Mouse (Mus musculus) hindbrain, embryonic 11.5 days (tissue): Measurements from ENCODE around the gene Slc12a7. TPM values are rescaled to one million over a fixed set of nuclear protein-coding genes. Genes with fewer than 3 reads are reported as not detected.
"Not testable (repeated sequence)": the region's sequence is repeated elsewhere in the genome, so short reads cannot be mapped to it uniquely, and the experiment has no call there.

Experiments used
- ATAC-seq: fragments of 200-750 bp; cut with Nextera tagmentation; 2 replicates; pipeline ENCODE4 v1.8.0; 2017; ENCODE audit warnings: mild to moderate bottlenecking, moderate TSS enrichment, moderate library complexity; ENCODE audit not compliant: low FRiP score
- DNase-seq: peaks from one replicate; pipeline ENCODE4 v3.0.0-alpha.2; 2015; ENCODE audit warnings: low spot score
- H3K27ac ChIP-seq: fragments of 300-500 bp; sonication (generic); 2 replicates; pipeline ENCODE4 v1.5.1; 2014; ENCODE audit warnings: mild to moderate bottlenecking, low read depth, low read length
- H3K27me3 ChIP-seq: fragments of 300-500 bp; sonication (generic); 2 replicates; pipeline ENCODE4 v1.6.1; 2014; ENCODE audit warnings: mild to moderate bottlenecking, low read length, moderate library complexity, mixed read lengths; ENCODE audit not compliant: control insufficient read depth, insufficient read depth
- H3K36me3 ChIP-seq: fragments of 300-500 bp; sonication (generic); 2 replicates; pipeline ENCODE4 v1.6.1; 2014; ENCODE audit warnings: mild to moderate bottlenecking, low read length, moderate library complexity, mixed read lengths; ENCODE audit not compliant: control insufficient read depth, insufficient read depth
- H3K4me1 ChIP-seq: fragments of 300-500 bp; sonication (generic); replicated peaks from 2 replicates; pipeline ENCODE4 v1.6.1; 2014; ENCODE audit warnings: low read length, mixed read lengths; ENCODE audit not compliant: control insufficient read depth, insufficient read depth
- H3K4me2 ChIP-seq: fragments of 300-500 bp; sonication (generic); replicated peaks from 2 replicates; pipeline ENCODE4 v1.6.1; 2014; ENCODE audit warnings: mild to moderate bottlenecking, low read depth, low read length
- H3K4me3 ChIP-seq: fragments of 300-500 bp; sonication (generic); 2 replicates; pipeline ENCODE4 v1.5.1; 2014; ENCODE audit warnings: low read depth, low read length
- H3K9ac ChIP-seq: fragments of 300-500 bp; sonication (generic); 2 replicates; pipeline ENCODE4 v1.6.1; 2014; ENCODE audit warnings: low read depth, low read length
- H3K9me3 ChIP-seq: fragments of 300-500 bp; sonication (generic); 2 replicates; pipeline ENCODE4 v1.6.1; 2016; ENCODE audit warnings: low read length; ENCODE audit not compliant: control insufficient read depth
- WGBS: fragments of 180-500 bp; shearing (Covaris S2); extraction: QIAGEN DNeasy Blood & Tissue Kit; methylation state at CpG from one replicate; pipeline ENCODE4 v1.1.7; 2014; 5-methylcytosine and 5-hydroxymethylcytosine counted together
- polyA plus RNA-seq: library from polyadenylated mRNA; unstranded; fragments of >200 nt; fragmentation: Nextera tagmentation; extraction: Ambion mirVana; gene quantifications from 2 replicates; pipeline ENCODE4 v1.2.1, GENCODE M21; 2014

Slc12a7 gene
- polyA plus RNA-seq, 1 experiment from 2014 or later: 34.2 TPM

- H3K4me2 ChIP-seq: no peak overlapping the region
- H3K36me3 ChIP-seq: no peaks in the 10 kb centered on the region
- WGBS: 100% methylated on average over 1 of the region's 1 CpGs
- H3K27ac ChIP-seq: no peak overlapping the region
- ATAC-seq: no peak
- no peaks in the 10 kb centered on the region for H3K9me3 ChIP-seq
- H3K9ac ChIP-seq: no peak overlapping the region
- DNase-seq: no peak
- H3K4me3 ChIP-seq: no peak overlapping the region
- no peaks in the 10 kb centered on the region for H3K27me3 ChIP-seq
- H3K4me1 ChIP-seq: no peaks in the 10 kb centered on the region
Observed at GRCm38 (mm10) chr13:73694972-73695371, 37.9 kb upstream of the Slc12a7 start.

- H3K4me1 ChIP-seq: no peaks in the 10 kb centered on the region
- H3K4me3 ChIP-seq: no peak overlapping the region
- no peak overlapping the region for H3K9ac ChIP-seq
- WGBS: 81% methylated on average over 3 of the region's 3 CpGs
- no peaks in the 10 kb centered on the region for H3K9me3 ChIP-seq
- H3K4me2 ChIP-seq: no peak overlapping the region
- ATAC-seq (no peak), DNase-seq (no peak)
- no peak overlapping the region for H3K27ac ChIP-seq
- no peaks in the 10 kb centered on the region for H3K27me3 ChIP-seq
- no peaks in the 10 kb centered on the region for H3K36me3 ChIP-seq
Observed at GRCm38 (mm10) chr13:73696529-73696928, 36.4 kb upstream of the Slc12a7 start.

GRCm38 (mm10) chr13:73699714-73700113 lies 33.2 kb upstream of the Slc12a7 start:
- 92% methylated on average over 6 of the region's 6 CpGs for WGBS
- Histone ChIP-seq H3K36me3 (no peaks in the 10 kb centered on the region), H3K27ac (no peak overlapping the region), H3K4me3 (no peak overlapping the region), H3K27me3 (no peaks in the 10 kb centered on the region), H3K4me1 (no peaks in the 10 kb centered on the region), H3K9me3 (no peaks in the 10 kb centered on the region), H3K4me2 (no peak overlapping the region), H3K9ac (no peak overlapping the region)
- DNase-seq (no peak), ATAC-seq (no peak)

GRCm38 (mm10) chr13:73700554-73700953 lies 32.3 kb upstream of the Slc12a7 start:
- no peak overlapping the region for H3K4me2 ChIP-seq
- no peak overlapping the region for H3K9ac ChIP-seq
- H3K9me3 ChIP-seq: no peaks in the 10 kb centered on the region
- H3K27me3 ChIP-seq: no peaks in the 10 kb centered on the region
- no peaks in the 10 kb centered on the region for H3K36me3 ChIP-seq
- H3K27ac ChIP-seq: no peak overlapping the region
- no peak overlapping the region for H3K4me3 ChIP-seq
- WGBS: 91% methylated on average over 12 of the region's 12 CpGs
- H3K4me1 ChIP-seq: no peaks in the 10 kb centered on the region
- ATAC-seq (no peak), DNase-seq (no peak)

- DNase-seq: no peak
- no peak overlapping the region for H3K27ac ChIP-seq
- H3K27me3 ChIP-seq: no peaks in the 10 kb centered on the region
- WGBS: 86% methylated on average over 9 of the region's 9 CpGs
- no peak overlapping the region for H3K4me2 ChIP-seq
- no peaks in the 10 kb centered on the region for H3K4me1 ChIP-seq
- no peak overlapping the region for H3K9ac ChIP-seq
- H3K36me3 ChIP-seq: no peaks in the 10 kb centered on the region
- no peak for ATAC-seq
- H3K4me3 ChIP-seq: no peak overlapping the region
- no peaks in the 10 kb centered on the region for H3K9me3 ChIP-seq
Observed at GRCm38 (mm10) chr13:73701161-73701883, 31.6 kb upstream of the Slc12a7 start.

GRCm38 (mm10) chr13:73702776-73703175 lies 30.1 kb upstream of the Slc12a7 start:
- H3K36me3 ChIP-seq: no peaks in the 10 kb centered on the region
- DNase-seq (no peak), ATAC-seq (no peak)
- H3K4me2 ChIP-seq: no peak overlapping the region
- H3K4me3 ChIP-seq: no peak overlapping the region
- no peak overlapping the region for H3K27ac ChIP-seq
- WGBS: 92% methylated on average over 4 of the region's 4 CpGs
- no peaks in the 10 kb centered on the region for H3K4me1 ChIP-seq
- H3K9ac ChIP-seq: no peak overlapping the region
- no peaks in the 10 kb centered on the region for H3K9me3 ChIP-seq
- no peaks in the 10 kb centered on the region for H3K27me3 ChIP-seq

- H3K27ac ChIP-seq, H3K9ac ChIP-seq, H3K4me1 ChIP-seq, DNase-seq, H3K4me2 ChIP-seq, H3K4me3 ChIP-seq, ATAC-seq, H3K36me3 ChIP-seq, H3K9me3 ChIP-seq, H3K27me3 ChIP-seq: not testable (repeated sequence)
- WGBS: 84% methylated on average over 4 of the region's 4 CpGs
Observed at GRCm38 (mm10) chr13:73703486-73703885, 29.4 kb upstream of the Slc12a7 start.

- Histone ChIP-seq H3K9me3 (no peaks in the 10 kb centered on the region), H3K4me3 (no peak within 1 kb of the TSS), H3K27ac (no peak within 1 kb of the TSS), H3K4me1 (no peaks in the 10 kb centered on the region), H3K9ac (no peak within 1 kb of the TSS), H3K27me3 (no peaks in the 10 kb centered on the region), H3K4me2 (no peak within 1 kb of the TSS), H3K36me3 (no peaks in the 10 kb centered on the region)
- ATAC-seq: no peak
- WGBS: 85% methylated on average over 7 of the region's 7 CpGs
- no peak for DNase-seq
Observed at GRCm38 (mm10) chr13:73704694-73705325, 28.1 kb upstream of the Slc12a7 start, which contains the start of gene Slc6a19. Gene Slc6a19, minus strand, starts transcription at chr13:73704865.

- Histone ChIP-seq H3K4me1 (no peaks in the 10 kb centered on the region), H3K36me3 (no peaks in the 10 kb centered on the region), H3K9ac (no peak overlapping the region), H3K9me3 (no peaks in the 10 kb centered on the region), H3K27me3 (no peaks in the 10 kb centered on the region), H3K4me3 (no peak overlapping the region), H3K4me2 (no peak overlapping the region), H3K27ac (no peak overlapping the region)
- no peak for ATAC-seq
- DNase-seq: no peak
- 77% methylated on average over 6 of the region's 6 CpGs for WGBS
Observed at GRCm38 (mm10) chr13:73709491-73709890, 23.4 kb upstream of the Slc12a7 start.
